Mouse (Mus musculus) testis, adult 2 months (tissue): ENCODE measurements around the gene Eya4. TPM values are rescaled to one million over a fixed set of nuclear protein-coding genes. Genes with fewer than 3 reads are reported as not detected.

Experiments
- H3K27ac ChIP-seq: fragments of 200-500 bp; 2 replicates; pipeline ENCODE4 v1.5.1; 2012; ENCODE audit warnings: low read depth, low read length; ENCODE audit not compliant: control insufficient read depth, insufficient read depth
- H3K27me3 ChIP-seq: fragments of 200-500 bp; 2 replicates; pipeline ENCODE4 v1.6.1; 2012; ENCODE audit warnings: mild to moderate bottlenecking, low read length, moderate library complexity; ENCODE audit not compliant: control insufficient read depth, insufficient read depth
- H3K36me3 ChIP-seq: fragments of 200-500 bp; 2 replicates; pipeline ENCODE4 v1.6.1; 2012; ENCODE audit warnings: mild to moderate bottlenecking, low read length; ENCODE audit not compliant: control insufficient read depth, insufficient read depth
- H3K4me1 ChIP-seq: fragments of 200-500 bp; 2 replicates; pipeline ENCODE4 v1.6.1; 2012; ENCODE audit warnings: low read length; ENCODE audit not compliant: control insufficient read depth, insufficient read depth
- H3K4me3 ChIP-seq: fragments of 200-500 bp; 2 replicates; pipeline ENCODE4 v1.5.1; 2012; ENCODE audit warnings: low read depth, mild to moderate bottlenecking, low read length, moderate library complexity, mixed read lengths; ENCODE audit not compliant: control insufficient read depth
- CTCF ChIP-seq: fragments of 200-500 bp; IDR thresholded peaks from 2 replicates; pipeline ENCODE4 v1.5.1; 2012; ENCODE audit warnings: low read depth, mild to moderate bottlenecking, inconsistent platforms, low read length, moderate library complexity; ENCODE audit not compliant: control insufficient read depth, insufficient read depth, insufficient replicate concordance
- POLR2A ChIP-seq: fragments of 200-500 bp; IDR thresholded peaks from 2 replicates; pipeline ENCODE4 v1.6.1; 2012; ENCODE audit warnings: low read depth, mild to moderate bottlenecking, inconsistent platforms, low read length, moderate library complexity; ENCODE audit not compliant: control insufficient read depth
- polyA plus RNA-seq: library from polyadenylated mRNA; depleted of rRNA; stranded (reverse); fragments of >200 nt; gene quantifications from 2 replicates; pipeline ENCODE4 v1.2.3, GENCODE M21; 2012

Eya4 gene
- polyA plus RNA-seq, 1 experiment = 59.6 TPM

DNA sequence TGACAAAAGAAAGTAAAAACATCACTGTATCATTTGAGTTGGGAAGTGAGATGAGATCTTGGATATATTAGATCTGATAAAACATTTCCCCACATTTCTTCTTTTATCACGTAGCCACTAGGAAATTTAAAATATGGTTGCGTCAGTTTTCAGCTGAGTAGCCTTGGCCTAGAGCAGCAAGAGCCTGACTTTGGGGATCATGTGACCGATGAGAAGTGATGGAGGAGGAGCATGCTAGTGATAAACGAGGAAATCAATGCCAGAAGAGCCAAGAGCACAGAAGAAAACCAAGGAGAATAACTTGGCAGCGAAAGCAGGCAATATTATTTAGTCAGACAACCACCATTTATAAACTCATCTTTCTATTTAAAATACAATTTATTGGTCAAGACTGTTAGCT is 119.7 kb downstream of the Eya4 start:
- no peaks in the 10 kb centered on the region for H3K27me3 ChIP-seq
- TF ChIP-seq POLR2A (no peak), CTCF (no peak)
- H3K4me1 ChIP-seq = no peaks in the 10 kb centered on the region
- no peak overlapping the region for H3K4me3 ChIP-seq
- no peak overlapping the region for H3K27ac ChIP-seq
- H3K36me3 ChIP-seq = no peaks in the 10 kb centered on the region

GRCm38 (mm10) chr10:23223336-23223735 is 127.2 kb downstream of the Eya4 start:
- Histone ChIP-seq H3K27me3 (no peaks in the 10 kb centered on the region), H3K4me1 (no peaks in the 10 kb centered on the region), H3K36me3 (no peaks in the 10 kb centered on the region), H3K4me3 (no peak overlapping the region), H3K27ac (no peak overlapping the region)
- TF ChIP-seq POLR2A (no peak), CTCF (no peak)

DNA sequence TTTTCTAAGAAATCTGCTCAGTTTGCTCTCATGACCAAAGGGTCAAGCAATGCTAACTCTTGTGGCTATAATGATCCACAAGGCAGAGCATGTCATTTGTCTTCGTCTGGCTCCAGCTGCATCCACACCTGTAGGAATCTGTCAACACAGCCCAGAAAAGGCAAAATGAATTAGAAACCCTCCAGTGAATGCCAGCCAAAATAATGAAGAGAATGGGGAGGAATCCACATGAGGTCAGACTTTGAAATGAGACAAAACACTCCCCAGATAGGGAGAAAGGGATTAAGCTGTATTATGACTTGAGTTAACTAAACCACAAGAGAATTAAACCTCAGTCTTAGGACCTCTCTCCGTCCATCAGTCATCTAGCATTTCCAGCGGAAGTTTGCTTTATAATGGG is 130.2 kb downstream of the Eya4 start:
- H3K36me3 ChIP-seq = no peaks in the 10 kb centered on the region
- no peaks in the 10 kb centered on the region for H3K27me3 ChIP-seq
- no peak overlapping the region for H3K4me3 ChIP-seq
- TF ChIP-seq POLR2A = no peak
- no peak for TF ChIP-seq CTCF
- no peak overlapping the region for H3K27ac ChIP-seq
- H3K4me1 ChIP-seq = no peaks in the 10 kb centered on the region

DNA sequence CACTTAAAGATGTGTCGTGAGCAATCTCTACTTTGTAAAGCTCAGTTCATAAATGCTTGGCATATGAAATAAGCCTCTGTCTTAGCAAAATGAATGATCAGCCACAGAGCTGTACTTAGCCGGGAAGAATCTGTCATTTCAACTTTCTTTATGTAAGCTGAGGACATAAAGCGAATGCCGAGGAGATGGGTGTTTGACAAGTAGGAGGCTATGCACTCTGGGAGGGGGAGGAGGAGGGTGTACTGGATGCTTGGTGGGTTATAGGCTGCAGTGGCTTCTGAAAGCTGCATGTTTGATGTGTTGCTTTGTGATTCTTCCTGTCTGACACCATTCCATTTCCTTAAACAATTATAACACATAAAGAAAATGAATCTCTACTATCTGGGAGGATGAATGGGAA is 133.8 kb downstream of the Eya4 start:
- H3K27me3 ChIP-seq = no peaks in the 10 kb centered on the region
- H3K4me1 ChIP-seq = no peaks in the 10 kb centered on the region
- H3K27ac ChIP-seq = no peak overlapping the region
- TF ChIP-seq CTCF (no peak), POLR2A (no peak)
- H3K4me3 ChIP-seq = no peak overlapping the region
- H3K36me3 ChIP-seq = no peaks in the 10 kb centered on the region

DNA sequence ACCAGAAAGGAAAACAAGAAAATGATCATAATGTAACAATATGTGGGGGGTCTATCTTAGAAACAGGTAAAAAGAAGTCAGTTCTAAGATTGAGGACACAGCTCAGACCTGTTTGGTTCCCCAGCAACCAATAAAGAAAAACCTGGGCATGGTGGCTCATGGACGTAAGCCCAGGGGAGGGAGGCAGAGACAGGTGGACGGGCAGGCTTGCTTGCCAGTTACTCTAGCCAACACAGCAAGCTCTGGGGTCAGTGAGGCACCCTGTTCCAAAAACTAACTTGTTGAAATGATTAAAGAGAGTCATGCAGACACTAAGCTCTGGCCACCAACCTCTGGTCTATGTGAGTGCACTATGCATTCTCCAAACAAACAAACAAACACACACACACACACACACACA is 139.2 kb downstream of the Eya4 start:
- no peak for TF ChIP-seq POLR2A
- no peak for TF ChIP-seq CTCF
- H3K4me3 ChIP-seq = no peak overlapping the region
- H3K4me1 ChIP-seq = no peaks in the 10 kb centered on the region
- H3K36me3 ChIP-seq = no peaks in the 10 kb centered on the region
- no peak overlapping the region for H3K27ac ChIP-seq
- no peaks in the 10 kb centered on the region for H3K27me3 ChIP-seq

DNA sequence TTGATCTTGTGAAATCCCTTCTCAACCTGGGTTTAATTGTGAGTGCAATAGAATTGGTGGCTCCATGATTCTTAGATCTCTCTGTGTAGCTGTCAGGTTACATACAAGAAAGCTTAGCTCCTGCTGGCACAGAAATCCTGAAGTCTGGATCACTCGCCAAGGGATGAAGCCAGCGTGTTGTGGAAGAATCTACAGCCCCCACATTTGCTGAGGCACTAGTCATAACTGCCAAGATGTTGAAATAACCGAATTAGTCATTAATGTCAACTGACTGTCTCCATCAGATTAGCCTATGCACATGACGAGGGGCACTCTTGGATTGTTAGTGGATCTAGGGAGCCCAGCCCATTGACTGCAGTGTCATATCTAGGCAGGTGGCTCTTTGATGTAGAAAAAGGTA is 146.7 kb downstream of the Eya4 start:
- H3K4me1 ChIP-seq = no peaks in the 10 kb centered on the region
- H3K27me3 ChIP-seq = no peaks in the 10 kb centered on the region
- TF ChIP-seq CTCF = no peak
- TF ChIP-seq POLR2A = no peak
- H3K4me3 ChIP-seq = no peak overlapping the region
- H3K36me3 ChIP-seq = no peaks in the 10 kb centered on the region
- H3K27ac ChIP-seq = no peak overlapping the region

GRCm38 (mm10) chr10:23203144-23203838 is 147.3 kb downstream of the Eya4 start:
- H3K36me3 ChIP-seq = no peaks in the 10 kb centered on the region
- no peaks in the 10 kb centered on the region for H3K27me3 ChIP-seq
- TF ChIP-seq POLR2A (no peak), CTCF (no peak)
- H3K27ac ChIP-seq = no peak overlapping the region
- no peaks in the 10 kb centered on the region for H3K4me1 ChIP-seq
- H3K4me3 ChIP-seq = no peak overlapping the region
